Mouse (Mus musculus) thymus, adult 2 months (tissue): Measurements from ENCODE around the gene Trim2.

Experiments used
- CTCF ChIP-seq: fragments of 200-500 bp; IDR thresholded peaks from 2 replicates; pipeline ENCODE4 v1.5.1; 2012; ENCODE audit warnings: mild to moderate bottlenecking, control low read depth, low read length, moderate library complexity, borderline replicate concordance; ENCODE audit not compliant: control insufficient read depth, poor library complexity, insufficient read depth; ENCODE audit errors: extremely low read depth
- POLR2A ChIP-seq: fragments of 200-500 bp; IDR thresholded peaks from 2 replicates; pipeline ENCODE4 v1.6.1; 2012; ENCODE audit warnings: mild to moderate bottlenecking, low read length, control low read depth, moderate library complexity; ENCODE audit not compliant: control insufficient read depth, poor library complexity, insufficient read depth; ENCODE audit errors: extremely low read depth

GRCm38 (mm10) chr3:84281936-84282371, 24.7 kb downstream of the Trim2 start:
- TF ChIP-seq CTCF (no peak), POLR2A (no peak)
